Mouse (Mus musculus): ENCODE measurements around the gene Soat1. TPM values are rescaled to one million over a fixed set of nuclear protein-coding genes. Genes with fewer than 3 reads are reported as not detected.

Gene Soat1
- polyA plus RNA-seq, 1 experiment from 2014 or later, result 38.9 TPM

GRCm38 (mm10) chr1:156393148-156393547 lies 81.0 kb downstream of the Soat1 start:
- ATAC-seq (ENCODE audit: low read depth), result no peak
- Histone ChIP-seq H3K36me3 (ENCODE audit: control insufficient read depth, insufficient read depth, low read length) (no peaks in the 10 kb centered on the region), H3K27ac (ENCODE audit: low read length) (no peak overlapping the region), H3K4me1 (replicated peaks; ENCODE audit: control insufficient read depth, insufficient read depth, low read length) (no peaks in the 10 kb centered on the region), H3K27me3 (ENCODE audit: control insufficient read depth, insufficient read depth, low read depth, low read length) (no peaks in the 10 kb centered on the region), H3K9me3 (ENCODE audit: control insufficient read depth, low read length) (no peaks in the 10 kb centered on the region), H3K4me2 (ENCODE audit: low read depth, low read length) (no peak overlapping the region), H3K9ac (ENCODE audit: low read length) (no peak overlapping the region), H3K4me3 (ENCODE audit: low read length) (no peak overlapping the region)
- 57% methylated on average over 4 of the region's 4 CpGs for WGBS

GRCm38 (mm10) chr1:156386880-156387279 lies 87.3 kb downstream of the Soat1 start:
- WGBS, result 51% methylated on average over 3 of the region's 3 CpGs
- no peak for ATAC-seq (ENCODE audit: low read depth)
- Histone ChIP-seq H3K27ac (ENCODE audit: low read length) (no peak overlapping the region), H3K9ac (ENCODE audit: low read length) (no peak overlapping the region), H3K36me3 (ENCODE audit: control insufficient read depth, insufficient read depth, low read length) (no peaks in the 10 kb centered on the region), H3K4me3 (ENCODE audit: low read length) (no peak overlapping the region), H3K9me3 (ENCODE audit: control insufficient read depth, low read length) (no peaks in the 10 kb centered on the region), H3K27me3 (ENCODE audit: control insufficient read depth, insufficient read depth, low read depth, low read length) (no peaks in the 10 kb centered on the region), H3K4me2 (ENCODE audit: low read depth, low read length) (no peak overlapping the region), H3K4me1 (replicated peaks; ENCODE audit: control insufficient read depth, insufficient read depth, low read length) (no peaks in the 10 kb centered on the region)

- H3K4me1 ChIP-seq (replicated peaks; ENCODE audit: control insufficient read depth, insufficient read depth, low read length), result no peaks in the 10 kb centered on the region
- WGBS, result 78% methylated on average over 4 of the region's 4 CpGs
- no peak overlapping the region for H3K4me2 ChIP-seq (ENCODE audit: low read depth, low read length)
- no peak overlapping the region for H3K27ac ChIP-seq (ENCODE audit: low read length)
- H3K9me3 ChIP-seq (ENCODE audit: control insufficient read depth, low read length), result no peaks in the 10 kb centered on the region
- no peak overlapping the region for H3K9ac ChIP-seq (ENCODE audit: low read length)
- no peaks in the 10 kb centered on the region for H3K27me3 ChIP-seq (ENCODE audit: control insufficient read depth, insufficient read depth, low read depth, low read length)
- ATAC-seq (ENCODE audit: low read depth), result no peak
- no peak overlapping the region for H3K4me3 ChIP-seq (ENCODE audit: low read length)
- H3K36me3 ChIP-seq (ENCODE audit: control insufficient read depth, insufficient read depth, low read length), result no peaks in the 10 kb centered on the region
Observed at GRCm38 (mm10) chr1:156386232-156386631, 87.9 kb downstream of the Soat1 start.

- H3K36me3 ChIP-seq (ENCODE audit: control insufficient read depth, insufficient read depth, low read length), result no peaks in the 10 kb centered on the region
- ATAC-seq (ENCODE audit: low read depth), result no peak
- 88% methylated on average over 3 of the region's 3 CpGs for WGBS
- no peak overlapping the region for H3K27ac ChIP-seq (ENCODE audit: low read length)
- H3K27me3 ChIP-seq (ENCODE audit: control insufficient read depth, insufficient read depth, low read depth, low read length), result no peaks in the 10 kb centered on the region
- H3K9ac ChIP-seq (ENCODE audit: low read length), result no peak overlapping the region
- H3K4me1 ChIP-seq (replicated peaks; ENCODE audit: control insufficient read depth, insufficient read depth, low read length), result no peaks in the 10 kb centered on the region
- no peak overlapping the region for H3K4me3 ChIP-seq (ENCODE audit: low read length)
- H3K4me2 ChIP-seq (ENCODE audit: low read depth, low read length), result no peak overlapping the region
- H3K9me3 ChIP-seq (ENCODE audit: control insufficient read depth, low read length), result no peaks in the 10 kb centered on the region
Observed at GRCm38 (mm10) chr1:156381217-156381616, 92.9 kb downstream of the Soat1 start.

Other genes starting within 250 kb of the Soat1 start
- 1.3 TPM in 2 replicates for gene Tdrd5, start 170.7 kb downstream of the Soat1 start, polyA plus RNA-seq (2015; fragmentation: Nextera tagmentation; extraction: Ambion mirVana)
- gene Nphs2, start 163.6 kb downstream of the Soat1 start, polyA plus RNA-seq (2015; fragmentation: Nextera tagmentation; extraction: Ambion mirVana), result 0.11 and 0.13 TPM in 2 replicates
- gene Gm2000, start 108.3 kb downstream of the Soat1 start, polyA plus RNA-seq (2015; fragmentation: Nextera tagmentation; extraction: Ambion mirVana), result 776 and 778 TPM in 2 replicates
- gene Axdnd1, start 53.2 kb downstream of the Soat1 start, polyA plus RNA-seq (2015; fragmentation: Nextera tagmentation; extraction: Ambion mirVana), result 0.15 and 0.41 TPM in 2 replicates
- 0.34 and 0.69 TPM in 2 replicates for gene Gm10031, start 49.7 kb upstream of the Soat1 start, polyA plus RNA-seq (2015; fragmentation: Nextera tagmentation; extraction: Ambion mirVana)
- 3.5 and 4.2 TPM in 2 replicates for gene Abl2, start 84.5 kb upstream of the Soat1 start, polyA plus RNA-seq (2015; fragmentation: Nextera tagmentation; extraction: Ambion mirVana)
- gene Tor3a, start 200.0 kb upstream of the Soat1 start, polyA plus RNA-seq (2015; fragmentation: Nextera tagmentation; extraction: Ambion mirVana), result 14.0 and 17.0 TPM in 2 replicates
- 19.7 and 23.6 TPM in 2 replicates for gene Fam20b, start 244.8 kb upstream of the Soat1 start, polyA plus RNA-seq (2015; fragmentation: Nextera tagmentation; extraction: Ambion mirVana)